Mouse (Mus musculus) megakaryocyte-erythroid progenitor cell, adult 5-6 weeks (primary cell): ENCODE results near the gene Wdr74. TPM values are rescaled to one million over a fixed set of nuclear protein-coding genes. Genes with fewer than 3 reads are reported as not detected.

ENCODE experiments used
- ATAC-seq: replicated peaks from 2 replicates; pipeline ENCODE4 v1.8.0; 2016; ENCODE audit warnings: mild to moderate bottlenecking, inconsistent platforms; ENCODE audit not compliant: severe bottlenecking, poor library complexity, low FRiP score, low TSS enrichment
- total RNA-seq, 2 experiments: library from RNA; stranded (forward) in 1 of 2; stranded (reverse) in 1 of 2; fragments of 200-1000, 215-1000 nt in 1 of 2; fragments of >200 nt in 1 of 2; fragmentation: Nextera tagmentation in 1 of 2; gene quantifications; 2 replicates each; pipeline ENCODE4 v1.2.3; 2014 to 2017

The Wdr74 gene
- total RNA-seq, 2 experiments from 2014 or later: 142 to 207 TPM

DNA sequence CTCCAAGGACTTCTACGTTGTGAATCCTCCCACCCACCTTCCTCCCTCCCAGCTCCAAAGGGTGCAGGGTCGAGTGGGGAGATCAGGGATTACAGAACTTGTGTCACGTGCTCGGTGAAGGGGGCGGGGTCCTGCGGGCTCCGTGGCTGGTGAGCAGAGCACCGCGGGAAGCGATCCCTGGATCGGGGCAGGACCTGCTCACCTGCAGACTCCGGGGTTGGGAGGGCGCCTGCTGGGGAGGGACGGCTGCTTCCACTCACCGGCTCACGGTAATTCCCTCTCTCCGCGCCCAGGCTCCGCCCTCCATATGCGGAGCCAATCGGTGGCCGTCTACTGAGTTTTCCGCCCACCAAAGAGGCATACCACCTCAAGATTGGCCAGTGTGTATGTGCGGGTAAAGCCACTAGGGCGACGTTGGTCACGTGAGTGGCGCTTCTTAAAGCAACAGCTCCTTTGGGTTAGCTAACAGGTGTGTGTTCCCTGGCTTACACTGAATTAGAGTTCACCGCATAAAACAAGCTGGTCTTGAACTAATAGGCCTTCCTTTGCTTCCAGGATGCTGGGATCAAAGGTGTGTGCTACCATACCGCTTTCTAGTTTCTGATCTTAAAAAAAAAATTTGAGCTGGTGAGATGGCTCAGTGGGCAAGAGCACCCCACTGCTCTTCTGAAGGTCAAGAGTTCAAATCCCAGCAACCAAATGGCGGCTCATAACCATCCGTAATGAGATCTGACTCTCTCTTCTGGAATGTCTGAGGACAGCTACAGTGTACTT lies 50.6 kb downstream of the Wdr74 start, which contains the start of gene Taf6l:
Taf6l (minus strand) TSS at position 410 of the 774 bp plus-strand sequence.
- peak; percentile 99 for ATAC-seq

GRCm38 (mm10) chr19:8788521-8788920 lies 52.9 kb downstream of the Wdr74 start:
- no peak for ATAC-seq

DNA sequence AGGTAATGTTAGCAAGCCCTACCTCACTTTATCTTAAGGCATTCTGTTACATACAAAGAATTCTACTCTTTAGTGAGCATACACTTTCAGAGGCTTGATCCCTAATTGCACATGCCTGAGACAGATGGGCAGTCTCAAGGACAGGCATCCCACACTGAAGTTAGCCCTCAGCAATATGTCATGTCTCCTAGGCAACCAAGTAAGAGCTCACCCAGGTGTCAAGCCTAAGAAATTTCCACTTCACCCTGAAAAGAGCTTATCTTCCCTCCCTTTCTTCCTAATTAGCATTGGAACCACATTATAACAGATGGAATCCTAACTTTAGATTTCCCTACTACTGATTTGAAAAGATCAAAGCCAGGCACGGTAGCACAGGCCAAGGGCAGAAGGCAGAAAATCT lies 53.5 kb downstream of the Wdr74 start:
- no peak for ATAC-seq

DNA sequence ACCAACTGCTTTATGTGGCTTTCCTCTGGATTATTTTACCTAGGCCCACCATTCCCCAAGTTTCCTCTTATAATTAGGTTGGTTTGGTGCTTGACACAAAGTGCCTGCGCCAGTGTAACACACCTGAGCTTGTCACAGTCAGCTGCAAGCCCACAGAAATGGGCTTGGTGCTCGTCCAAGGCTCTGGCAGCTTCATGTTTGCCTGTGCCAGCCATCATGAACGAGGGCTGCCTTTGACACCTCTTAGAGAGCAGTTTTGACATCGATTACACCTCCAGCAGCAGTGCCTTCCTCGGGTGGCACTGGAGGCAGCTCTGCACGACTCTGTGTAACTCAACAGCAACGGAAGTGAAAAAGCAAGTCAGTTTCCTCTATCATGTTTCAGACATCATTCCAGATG lies 54.5 kb downstream of the Wdr74 start:
- no peak for ATAC-seq

Other genes starting within 250 kb of the Wdr74 start
Only the 30 nearest of the 32 such genes appear.
- not detected in 2 replicates for gene Slc22a8, start 144.6 kb upstream of the Wdr74 start, total RNA-seq (2014; fragmentation: Nextera tagmentation)
- gene Slc22a8, start 144.6 kb upstream of the Wdr74 start, total RNA-seq (2017): not detected in 2 replicates
- not detected in 2 replicates for gene Slc22a6, start 117.8 kb upstream of the Wdr74 start, total RNA-seq (2014; fragmentation: Nextera tagmentation)
- not detected in 2 replicates for gene Slc22a6, start 117.8 kb upstream of the Wdr74 start, total RNA-seq (2017)
- gene Chrm1, start 72.0 kb upstream of the Wdr74 start, total RNA-seq (2014; fragmentation: Nextera tagmentation): not detected in 2 replicates
- gene Chrm1, start 72.0 kb upstream of the Wdr74 start, total RNA-seq (2017): not detected in 2 replicates
- gene Slc3a2, start 12.5 kb upstream of the Wdr74 start, total RNA-seq (2014; fragmentation: Nextera tagmentation): 67.5 and 74.7 TPM in 2 replicates
- gene Slc3a2, start 12.5 kb upstream of the Wdr74 start, total RNA-seq (2017): 70.1 and 93.9 TPM in 2 replicates
- gene 1700092M07Rik, start 4.9 kb downstream of the Wdr74 start, total RNA-seq (2014; fragmentation: Nextera tagmentation): 2.0 TPM in 1 of 2 replicates, not detected in the other
- gene 1700092M07Rik, start 4.9 kb downstream of the Wdr74 start, total RNA-seq (2017): 3.8 and 6.5 TPM in 2 replicates
- gene Stx5a, start 5.6 kb downstream of the Wdr74 start, total RNA-seq (2014; fragmentation: Nextera tagmentation): 74.7 and 80.4 TPM in 2 replicates
- 35.5 and 43.5 TPM in 2 replicates for gene Stx5a, start 5.6 kb downstream of the Wdr74 start, total RNA-seq (2017)
- 365 and 530 TPM in 2 replicates for gene Nxf1, start 21.2 kb downstream of the Wdr74 start, total RNA-seq (2014; fragmentation: Nextera tagmentation)
- gene Nxf1, start 21.2 kb downstream of the Wdr74 start, total RNA-seq (2017): 100 and 161 TPM in 2 replicates
- gene Tmem223, start 35.2 kb downstream of the Wdr74 start, total RNA-seq (2014; fragmentation: Nextera tagmentation): 59.6 and 76.4 TPM in 2 replicates
- gene Tmem223, start 35.2 kb downstream of the Wdr74 start, total RNA-seq (2017): 32.1 and 33.8 TPM in 2 replicates
- 104 and 114 TPM in 2 replicates for gene Tmem179b, start 38.6 kb downstream of the Wdr74 start, total RNA-seq (2014; fragmentation: Nextera tagmentation)
- 31.2 and 54.7 TPM in 2 replicates for gene Tmem179b, start 38.6 kb downstream of the Wdr74 start, total RNA-seq (2017)
- 13.2 and 16.1 TPM in 2 replicates for gene Taf6l, start 50.6 kb downstream of the Wdr74 start, total RNA-seq (2014; fragmentation: Nextera tagmentation)
- 7.6 and 12.0 TPM in 2 replicates for gene Taf6l, start 50.6 kb downstream of the Wdr74 start, total RNA-seq (2017)
- 120 and 126 TPM in 2 replicates for gene Polr2g, start 62.8 kb downstream of the Wdr74 start, total RNA-seq (2014; fragmentation: Nextera tagmentation)
- gene Polr2g, start 62.8 kb downstream of the Wdr74 start, total RNA-seq (2017): 86.1 and 106 TPM in 2 replicates
- 1.4 and 1.9 TPM in 2 replicates for gene Zbtb3, start 66.7 kb downstream of the Wdr74 start, total RNA-seq (2014; fragmentation: Nextera tagmentation)
- 0.91 and 1.6 TPM in 2 replicates for gene Zbtb3, start 66.7 kb downstream of the Wdr74 start, total RNA-seq (2017)
- gene Ttc9c, start 83.5 kb downstream of the Wdr74 start, total RNA-seq (2014; fragmentation: Nextera tagmentation): 35.6 and 41.6 TPM in 2 replicates
- 55.3 and 57.2 TPM in 2 replicates for gene Ttc9c, start 83.5 kb downstream of the Wdr74 start, total RNA-seq (2017)
- gene Hnrnpul2, start 84.2 kb downstream of the Wdr74 start, total RNA-seq (2014; fragmentation: Nextera tagmentation): 68.2 and 88.0 TPM in 2 replicates
- gene Hnrnpul2, start 84.2 kb downstream of the Wdr74 start, total RNA-seq (2017): 85.2 and 100.0 TPM in 2 replicates
- gene AC129217.1, start 93.9 kb downstream of the Wdr74 start, total RNA-seq (2014; fragmentation: Nextera tagmentation): not detected in 2 replicates
- gene AC129217.1, start 93.9 kb downstream of the Wdr74 start, total RNA-seq (2017): not detected in 2 replicates
- 70.3 and 71.7 TPM in 2 replicates for gene Bscl2, start 101.6 kb downstream of the Wdr74 start, total RNA-seq (2014; fragmentation: Nextera tagmentation)
- 29.5 TPM in 2 replicates for gene Bscl2, start 101.6 kb downstream of the Wdr74 start, total RNA-seq (2017)
- 0.57 TPM in 1 of 2 replicates, not detected in the other for gene Gng3, start 103.4 kb downstream of the Wdr74 start, total RNA-seq (2014; fragmentation: Nextera tagmentation)
- 0.30 and 1.3 TPM in 2 replicates for gene Gng3, start 103.4 kb downstream of the Wdr74 start, total RNA-seq (2017)
- gene Lrrn4cl, start 114.9 kb downstream of the Wdr74 start, total RNA-seq (2014; fragmentation: Nextera tagmentation): 0.52 TPM in 1 of 2 replicates, not detected in the other
- 1.5 TPM in 1 of 2 replicates, not detected in the other for gene Lrrn4cl, start 114.9 kb downstream of the Wdr74 start, total RNA-seq (2017)
- 148 and 194 TPM in 2 replicates for gene Ubxn1, start 135.7 kb downstream of the Wdr74 start, total RNA-seq (2014; fragmentation: Nextera tagmentation)
- gene Ubxn1, start 135.7 kb downstream of the Wdr74 start, total RNA-seq (2017): 235 and 295 TPM in 2 replicates
- 46.7 and 54.1 TPM in 2 replicates for gene Uqcc3, start 145.1 kb downstream of the Wdr74 start, total RNA-seq (2014; fragmentation: Nextera tagmentation)
- 73.3 and 94.5 TPM in 2 replicates for gene Uqcc3, start 145.1 kb downstream of the Wdr74 start, total RNA-seq (2017)
- gene Lbhd1, start 147.9 kb downstream of the Wdr74 start, total RNA-seq (2014; fragmentation: Nextera tagmentation): 27.8 and 35.8 TPM in 2 replicates
- gene Lbhd1, start 147.9 kb downstream of the Wdr74 start, total RNA-seq (2017): 18.0 and 18.4 TPM in 2 replicates
- not detected in 2 replicates for gene Gm49403, start 148.1 kb downstream of the Wdr74 start, total RNA-seq (2014; fragmentation: Nextera tagmentation)
- not detected in 2 replicates for gene Gm49403, start 148.1 kb downstream of the Wdr74 start, total RNA-seq (2017)
- gene 1810009A15Rik, start 153.0 kb downstream of the Wdr74 start, total RNA-seq (2014; fragmentation: Nextera tagmentation): 76.6 and 113 TPM in 2 replicates
- 94.2 and 120 TPM in 2 replicates for gene 1810009A15Rik, start 153.0 kb downstream of the Wdr74 start, total RNA-seq (2017)
- gene Gm49416, start 153.1 kb downstream of the Wdr74 start, total RNA-seq (2014; fragmentation: Nextera tagmentation): 2.5 and 25.7 TPM in 2 replicates
- not detected in 2 replicates for gene Gm49416, start 153.1 kb downstream of the Wdr74 start, total RNA-seq (2017)
- gene Ints5, start 157.2 kb downstream of the Wdr74 start, total RNA-seq (2014; fragmentation: Nextera tagmentation): 31.4 and 37.7 TPM in 2 replicates
- 16.6 and 17.1 TPM in 2 replicates for gene Ints5, start 157.2 kb downstream of the Wdr74 start, total RNA-seq (2017)
- 120 and 130 TPM in 2 replicates for gene Ganab, start 162.2 kb downstream of the Wdr74 start, total RNA-seq (2014; fragmentation: Nextera tagmentation)
- 53.2 and 69.7 TPM in 2 replicates for gene Ganab, start 162.2 kb downstream of the Wdr74 start, total RNA-seq (2017)
- 30.3 and 36.8 TPM in 2 replicates for gene B3gat3, start 184.5 kb downstream of the Wdr74 start, total RNA-seq (2014; fragmentation: Nextera tagmentation)
- 17.6 and 17.7 TPM in 2 replicates for gene B3gat3, start 184.5 kb downstream of the Wdr74 start, total RNA-seq (2017)
- 4.6 and 6.2 TPM in 2 replicates for gene Rom1, start 193.5 kb downstream of the Wdr74 start, total RNA-seq (2014; fragmentation: Nextera tagmentation)
- gene Rom1, start 193.5 kb downstream of the Wdr74 start, total RNA-seq (2017): 0.75 and 4.3 TPM in 2 replicates
- 29.3 and 45.8 TPM in 2 replicates for gene Eml3, start 193.7 kb downstream of the Wdr74 start, total RNA-seq (2014; fragmentation: Nextera tagmentation)
- gene Eml3, start 193.7 kb downstream of the Wdr74 start, total RNA-seq (2017): 14.5 and 23.6 TPM in 2 replicates
- 158 and 173 TPM in 2 replicates for gene Mta2, start 206.0 kb downstream of the Wdr74 start, total RNA-seq (2014; fragmentation: Nextera tagmentation)
- 205 and 206 TPM in 2 replicates for gene Mta2, start 206.0 kb downstream of the Wdr74 start, total RNA-seq (2017)